8 mouse cellular contexts compared by ENCODE assay signal in genomic region chr6:128839921-128840320, GRCm38 (mm10). TPM values are rescaled to one million over a fixed set of nuclear protein-coding genes. Genes with fewer than 3 reads are reported as not detected.
DNase-seq lines count a peak whose midpoint lies in the region; ATAC-seq and TF ChIP-seq lines count a peak whose summit lies in the region.

No protein-coding gene starts in this region.

- no peak for ATAC-seq in limb, embryonic 12.5 days (ENCODE audit: insufficient number of reproducible peaks, insufficient read depth, low FRiP score, low TSS enrichment, low read depth)
- no peak for ATAC-seq in neural tube, embryonic 14.5 days (ENCODE audit: low read depth)

- WGBS in limb, embryonic 12.5 days = 79% methylated on average over 7 of the region's 7 CpGs
- WGBS in neural tube, embryonic 14.5 days = 68% methylated on average over 7 of the region's 7 CpGs

- no peak overlapping the region for H3K27ac ChIP-seq in layer of hippocampus, adult 2 months
- no peak overlapping the region for H3K27ac ChIP-seq in cortical plate, adult 2 months (ENCODE audit: insufficient read depth, low read length)
- peak overlapping the region; percentile 93; the same call in 1 of the 2 replicates for H3K27ac ChIP-seq in limb, embryonic 12.5 days
- no peak overlapping the region for H3K27ac ChIP-seq in neural tube, embryonic 14.5 days (ENCODE audit: low read depth, low read length)

- H3K27me3 ChIP-seq in limb, embryonic 12.5 days = no peaks in the 10 kb centered on the region
- H3K27me3 ChIP-seq in neural tube, embryonic 14.5 days (ENCODE audit: control insufficient read depth, insufficient read depth, low read length) = no peaks in the 10 kb centered on the region

- peaks cover 2% of the 10 kb centered on the region; the same call in 1 of the 2 replicates for H3K4me1 ChIP-seq in cortical plate, adult 2 months (ENCODE audit: control insufficient read depth, insufficient read depth, low read length)
- H3K4me1 ChIP-seq in limb, embryonic 12.5 days (replicated peaks) = peaks cover 21% of the 10 kb centered on the region
- H3K4me1 ChIP-seq in neural tube, embryonic 14.5 days (ENCODE audit: control insufficient read depth, insufficient read depth, low read length) = peaks cover 5% of the 10 kb centered on the region

- H3K4me3 ChIP-seq in layer of hippocampus, adult 2 months = peak overlapping the region; percentile 76; the same call in 1 of the 2 replicates
- H3K4me3 ChIP-seq in cortical plate, adult 2 months (ENCODE audit: insufficient read depth, low read length) = peak overlapping the region; percentile 98; the same call in 1 of the 2 replicates
- H3K4me3 ChIP-seq in limb, embryonic 12.5 days (replicated peaks) = peak overlapping the region; percentile 62
- peak overlapping the region; percentile 55 for H3K4me3 ChIP-seq in neural tube, embryonic 14.5 days (ENCODE audit: low read depth, low read length)

- peak overlapping the region; percentile 54 for H3K4me2 ChIP-seq in limb, embryonic 12.5 days
- H3K4me2 ChIP-seq in neural tube, embryonic 14.5 days (ENCODE audit: low read depth, low read length) = peak overlapping the region; percentile 67

- no peak for TF ChIP-seq CTCF in layer of hippocampus, adult 2 months (conservative IDR thresholded peaks at IDR 0.05)
- TF ChIP-seq CTCF in cortical plate, adult 2 months (IDR thresholded peaks at IDR 0.05; ENCODE audit: extremely low read depth, insufficient read depth, low read length) = no peak

- H3K36me3 ChIP-seq in limb, embryonic 12.5 days = no peaks in the 10 kb centered on the region
- no peaks in the 10 kb centered on the region for H3K36me3 ChIP-seq in neural tube, embryonic 14.5 days (ENCODE audit: control insufficient read depth, insufficient read depth, low read length)

- no peak for TF ChIP-seq POLR2A in cortical plate, adult 2 months (IDR thresholded peaks at IDR 0.05; ENCODE audit: extremely low read depth, insufficient read depth, low read length)

- H3K9me3 ChIP-seq in limb, embryonic 12.5 days = no peaks in the 10 kb centered on the region
- H3K9me3 ChIP-seq in neural tube, embryonic 14.5 days (ENCODE audit: control insufficient read depth, low read length) = no peaks in the 10 kb centered on the region

- no peak overlapping the region for H3K9ac ChIP-seq in limb, embryonic 12.5 days (replicated peaks)
- H3K9ac ChIP-seq in neural tube, embryonic 14.5 days (replicated peaks; ENCODE audit: low read depth, low read length) = no peak overlapping the region

- DNase-seq in layer of hippocampus, adult 2 months (ENCODE audit: low spot score in 2 of 2) = no peak
- no peak for DNase-seq in layer of hippocampus, postnatal 14 days (ENCODE audit: low spot score in 2 of 2)
- no peak for DNase-seq in T-cell, adult 2 months (ENCODE audit: low spot score)
- DNase-seq in urinary bladder, postnatal 36 days (ENCODE audit: low spot score in 2 of 2) = no peak
- DNase-seq in frontal cortex, postnatal 25 days (ENCODE audit: low spot score in 2 of 2) = no peak

RNA-seq across cellular contexts. Expression of gene Klrb1b, which starts 13.8 kb away (rescaled TPM):
- not detected for total RNA-seq in layer of hippocampus, adult 2 months (2021)
- not detected for total RNA-seq in layer of hippocampus, postnatal 14 days (2021)
- not detected in 2 replicates for polyA plus RNA-seq in cortical plate, adult 2 months (2012; rRNA removed)
- polyA plus RNA-seq in limb, embryonic 12.5 days (2016; fragmentation: Nextera tagmentation; extraction: Ambion mirVana) = not detected in 2 replicates
- polyA plus RNA-seq in neural tube, embryonic 14.5 days (2014; fragmentation: Nextera tagmentation; extraction: Ambion mirVana) = not detected in 2 replicates

RNA-seq across cellular contexts. Expression of gene Gm44511, which starts 13.8 kb away (rescaled TPM):
- not detected for total RNA-seq in layer of hippocampus, adult 2 months (2021)
- total RNA-seq in layer of hippocampus, postnatal 14 days (2021) = not detected
- not detected in 2 replicates for polyA plus RNA-seq in cortical plate, adult 2 months (2012; rRNA removed)
- polyA plus RNA-seq in limb, embryonic 12.5 days (2016; fragmentation: Nextera tagmentation; extraction: Ambion mirVana) = not detected in 2 replicates
- polyA plus RNA-seq in neural tube, embryonic 14.5 days (2014; fragmentation: Nextera tagmentation; extraction: Ambion mirVana) = not detected in 2 replicates

RNA-seq across cellular contexts. Expression of gene Clec2i, which starts 47.5 kb away (rescaled TPM):
- total RNA-seq in layer of hippocampus, adult 2 months (2021) = not detected
- under 1 TPM in 1 of 2 experiments, not detected in 1; 0.23 TPM for total RNA-seq in layer of hippocampus, postnatal 14 days (2021)
- 0.08 TPM in 1 of 2 replicates, not detected in the other for polyA plus RNA-seq in cortical plate, adult 2 months (2012; rRNA removed)
- not detected in 2 replicates for polyA plus RNA-seq in limb, embryonic 12.5 days (2016; fragmentation: Nextera tagmentation; extraction: Ambion mirVana)
- polyA plus RNA-seq in neural tube, embryonic 14.5 days (2014; fragmentation: Nextera tagmentation; extraction: Ambion mirVana) = not detected in 2 replicates

RNA-seq across cellular contexts. Expression of gene Klrb1c, which starts 50.9 kb away (rescaled TPM):
- total RNA-seq in layer of hippocampus, adult 2 months (2021) = not detected
- total RNA-seq in layer of hippocampus, postnatal 14 days (2021) = not detected
- polyA plus RNA-seq in cortical plate, adult 2 months (2012; rRNA removed) = 0.04 and 0.19 TPM in 2 replicates
- not detected in 2 replicates for polyA plus RNA-seq in limb, embryonic 12.5 days (2016; fragmentation: Nextera tagmentation; extraction: Ambion mirVana)
- polyA plus RNA-seq in neural tube, embryonic 14.5 days (2014; fragmentation: Nextera tagmentation; extraction: Ambion mirVana) = not detected in 2 replicates

RNA-seq across cellular contexts. Expression of gene BC035044, which starts 51.0 kb away (rescaled TPM):
- 1 to 10 TPM; 2.0 to 2.8 TPM for total RNA-seq in layer of hippocampus, adult 2 months (2021)
- total RNA-seq in layer of hippocampus, postnatal 14 days (2021) = 1 to 10 TPM; 1.3 to 1.4 TPM
- 2.0 and 2.2 TPM in 2 replicates for polyA plus RNA-seq in cortical plate, adult 2 months (2012; rRNA removed)
- polyA plus RNA-seq in limb, embryonic 12.5 days (2016; fragmentation: Nextera tagmentation; extraction: Ambion mirVana) = 0.51 and 0.70 TPM in 2 replicates
- 0.50 TPM in 2 replicates for polyA plus RNA-seq in neural tube, embryonic 14.5 days (2014; fragmentation: Nextera tagmentation; extraction: Ambion mirVana)
